Mouse (Mus musculus): ENCODE measurements around the gene Slc39a2.
"Not testable (repeated sequence)": the region's sequence is repeated elsewhere in the genome, so short reads cannot be mapped to it uniquely, and the experiment has no call there.

Gene Slc39a2

DNA sequence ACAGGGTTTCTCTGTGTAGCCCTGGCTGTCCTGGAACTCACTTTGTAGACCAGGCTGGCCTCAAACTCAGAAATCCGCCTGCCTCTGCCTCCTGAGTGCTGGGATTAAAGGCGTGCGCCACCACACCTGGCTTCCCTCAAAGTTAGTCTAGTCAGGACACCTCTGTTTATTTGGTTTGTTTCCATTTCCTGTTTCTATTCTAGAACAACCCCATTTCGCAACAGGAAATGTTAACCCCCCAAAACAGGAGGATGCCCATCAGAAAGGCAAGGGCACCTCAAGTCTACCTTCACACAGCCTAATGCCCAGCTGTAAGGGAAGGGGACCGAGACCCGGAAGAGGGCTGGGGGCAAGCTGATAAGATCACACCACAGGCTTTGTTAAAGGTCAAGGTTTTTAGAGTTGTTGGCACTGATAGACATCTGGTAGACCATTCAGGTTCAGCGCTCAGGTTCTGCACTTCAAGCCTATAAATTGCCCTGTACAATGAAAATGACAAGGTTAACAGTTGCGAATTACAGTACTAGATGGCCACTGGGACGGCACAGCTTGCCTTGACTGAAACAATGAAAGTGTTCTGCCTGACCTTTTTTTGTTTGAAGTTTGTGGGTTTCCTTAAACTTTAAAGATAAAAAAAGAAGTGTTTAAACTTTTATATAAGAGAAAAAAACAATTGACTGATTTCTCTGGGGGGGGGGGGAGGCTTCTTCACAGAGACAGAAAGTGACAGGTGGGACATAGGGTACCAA, at the start of gene Slc39a2:
Gene Slc39a2, plus strand, starts transcription at position 699 of the 749 bp plus-strand sequence.
- DNase-seq, result no peak

- DNase-seq, result no peak
These were observed 48.8 kb upstream of the Slc39a2 start for GRCm38 (mm10) chr14:51843882-51844281.

GRCm38 (mm10) chr14:51846566-51846965, 46.1 kb upstream of the Slc39a2 start:
- no peak for DNase-seq

DNA sequence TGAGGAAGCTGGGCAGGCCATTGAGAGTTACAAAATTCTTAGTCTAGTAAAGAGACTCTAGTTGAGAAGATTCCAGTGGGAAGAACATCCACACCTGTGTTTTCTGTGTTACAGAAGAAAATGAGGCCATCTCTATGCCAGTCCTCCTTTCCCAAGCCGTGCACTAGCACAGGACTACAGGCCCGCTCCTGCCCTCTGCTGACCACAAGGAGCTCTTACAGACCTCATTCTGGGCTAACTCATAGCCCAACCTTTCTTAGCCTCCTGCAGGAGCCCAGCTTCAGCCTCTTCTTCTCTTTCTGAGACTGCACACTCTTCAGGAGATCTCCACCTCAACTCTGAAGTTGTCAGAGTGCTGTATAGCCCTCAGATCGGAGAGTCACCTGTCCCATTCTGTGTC, 41.7 kb upstream of the Slc39a2 start:
- not testable (repeated sequence) for DNase-seq

GRCm38 (mm10) chr14:51853399-51853798, 39.3 kb upstream of the Slc39a2 start, which contains the start of gene Ear6:
TSS of gene Ear6 (plus strand) at chr14:51853699.
- DNase-seq, result no peak

GRCm38 (mm10) chr14:51855280-51855679, 37.4 kb upstream of the Slc39a2 start:
- not testable (repeated sequence) for DNase-seq

GRCm38 (mm10) chr14:51863603-51864002, 29.1 kb upstream of the Slc39a2 start:
- DNase-seq, result not testable (repeated sequence)

DNA sequence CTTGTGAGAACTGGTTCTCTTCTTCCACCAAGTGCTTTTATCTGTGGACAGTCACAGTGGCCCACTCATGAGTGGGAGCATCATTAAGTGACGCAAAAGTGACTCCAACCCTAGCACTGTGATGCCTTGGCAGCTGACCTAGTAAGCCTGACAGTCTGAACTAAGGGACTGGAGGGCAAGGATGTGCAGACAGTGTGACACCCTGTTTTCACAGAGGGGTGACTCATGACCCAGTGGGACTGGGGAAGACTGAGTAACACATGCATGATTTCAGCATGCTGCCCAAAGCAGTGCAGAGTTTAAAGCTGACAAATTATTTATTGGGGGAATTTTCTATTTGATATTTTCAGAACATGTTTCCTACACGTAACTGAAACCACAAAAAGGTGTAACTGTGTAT, 21.9 kb upstream of the Slc39a2 start:
- no peak for DNase-seq

DNA sequence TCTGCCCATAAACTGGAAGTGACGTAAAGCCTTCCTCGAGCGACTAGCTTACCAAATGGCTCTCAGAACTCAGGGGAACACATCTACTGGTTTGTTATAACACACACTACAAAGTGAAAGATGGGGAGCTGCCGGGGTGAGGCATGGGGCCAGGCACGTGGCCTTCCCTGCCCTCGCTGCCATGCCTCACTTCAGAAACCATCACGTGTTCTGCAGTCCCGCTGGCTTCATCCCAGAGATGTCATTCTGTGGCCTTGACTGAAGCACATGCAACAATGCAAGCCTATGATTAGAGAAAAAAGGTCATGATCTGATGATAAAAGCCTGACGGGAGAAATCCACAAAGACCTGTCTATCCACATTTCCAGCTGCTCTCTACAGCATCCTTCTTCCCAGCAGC, 20.9 kb upstream of the Slc39a2 start:
- no peak for DNase-seq

DNA sequence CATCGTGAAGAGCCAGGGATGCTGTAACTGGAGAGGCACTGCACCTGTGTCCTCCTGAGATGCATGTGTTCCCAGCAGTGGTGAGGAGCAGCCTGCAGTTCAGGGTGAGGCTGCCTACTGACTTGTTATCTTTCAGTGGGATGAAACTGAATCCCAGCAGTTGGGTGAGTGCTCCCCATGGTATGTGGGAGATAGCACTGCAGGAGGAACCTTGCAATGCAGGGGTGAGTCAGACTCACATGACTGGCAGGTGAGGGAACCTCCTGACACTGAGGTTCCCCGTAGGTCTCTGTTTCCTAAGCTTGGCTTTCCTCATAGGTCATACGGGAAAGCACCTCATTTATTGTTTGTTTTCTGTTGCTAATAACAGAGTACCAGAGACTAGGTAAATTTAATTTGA, 15.2 kb upstream of the Slc39a2 start:
- DNase-seq, result no peak

DNA sequence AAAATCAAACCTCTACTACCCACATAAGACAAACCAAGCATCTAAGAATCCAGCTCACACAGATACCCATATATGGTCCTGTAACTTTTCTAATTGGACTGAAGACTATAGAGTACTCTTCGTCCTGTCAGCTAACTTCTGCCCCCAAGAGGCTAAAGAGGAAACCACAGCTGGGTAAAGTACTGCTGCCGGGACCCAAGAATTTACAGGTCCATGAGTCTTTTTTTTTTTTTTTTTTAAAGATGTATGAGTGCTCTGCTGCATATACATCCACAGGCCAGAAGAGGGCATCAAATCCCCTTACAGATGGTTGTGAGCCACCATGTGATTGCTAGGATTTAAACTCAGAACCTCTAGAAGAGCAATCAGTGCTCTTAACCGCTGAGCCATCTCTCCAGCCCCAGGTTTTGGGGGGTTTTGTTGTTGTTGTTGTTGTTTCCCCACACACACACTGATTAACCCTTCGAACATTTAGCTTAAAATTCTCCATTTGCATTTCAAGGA, 9.1 kb upstream of the Slc39a2 start:
- peak; percentile 76 to 77 for DNase-seq

GRCm38 (mm10) chr14:51884031-51884544, 8.6 kb upstream of the Slc39a2 start:
- DNase-seq, result no peak

DNA sequence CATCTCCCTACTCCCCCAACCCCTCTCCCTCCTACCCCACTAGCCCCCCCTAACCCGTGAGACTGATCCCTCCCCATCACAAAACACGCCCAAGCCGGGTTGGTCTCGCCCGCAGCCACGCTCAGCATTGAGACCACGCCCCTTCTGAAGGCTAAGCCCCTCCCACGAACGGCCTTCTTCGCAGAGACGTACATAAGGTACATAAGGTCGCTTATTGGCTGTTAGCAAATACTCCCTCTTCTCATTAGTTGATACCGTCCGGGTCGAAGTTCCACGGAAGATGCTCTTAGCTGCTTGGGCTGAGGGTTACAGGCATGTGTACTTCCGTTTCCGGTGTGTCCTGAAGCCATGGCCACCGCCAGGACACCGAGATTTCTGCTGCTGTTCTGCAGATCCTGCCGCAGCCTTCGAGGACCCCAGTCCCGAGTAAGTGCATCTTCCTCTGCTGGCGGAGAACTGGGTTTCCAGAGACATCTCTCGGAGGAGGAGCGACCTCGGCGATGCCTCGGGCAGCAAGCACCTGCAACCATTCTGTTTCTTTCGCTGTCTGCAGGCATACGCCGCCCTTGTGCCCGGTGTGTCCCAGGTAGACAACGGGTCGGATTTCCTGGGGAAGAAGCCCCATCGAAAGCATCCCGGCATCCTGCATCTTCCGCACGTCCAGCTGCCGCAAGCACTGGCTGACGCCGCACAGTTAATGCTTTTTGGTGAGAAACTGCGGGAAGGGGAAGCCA, 7.9 kb upstream of the Slc39a2 start, which contains the start of gene Mettl17:
Gene Mettl17, plus strand, starts transcription at position 245 of the 734 bp plus-strand sequence.
- DNase-seq, result peak; percentile 93 to 95

GRCm38 (mm10) chr14:51886051-51886450, 6.6 kb upstream of the Slc39a2 start:
- DNase-seq, result no peak

GRCm38 (mm10) chr14:51889833-51890232, 2.9 kb upstream of the Slc39a2 start:
- no peak for DNase-seq

DNA sequence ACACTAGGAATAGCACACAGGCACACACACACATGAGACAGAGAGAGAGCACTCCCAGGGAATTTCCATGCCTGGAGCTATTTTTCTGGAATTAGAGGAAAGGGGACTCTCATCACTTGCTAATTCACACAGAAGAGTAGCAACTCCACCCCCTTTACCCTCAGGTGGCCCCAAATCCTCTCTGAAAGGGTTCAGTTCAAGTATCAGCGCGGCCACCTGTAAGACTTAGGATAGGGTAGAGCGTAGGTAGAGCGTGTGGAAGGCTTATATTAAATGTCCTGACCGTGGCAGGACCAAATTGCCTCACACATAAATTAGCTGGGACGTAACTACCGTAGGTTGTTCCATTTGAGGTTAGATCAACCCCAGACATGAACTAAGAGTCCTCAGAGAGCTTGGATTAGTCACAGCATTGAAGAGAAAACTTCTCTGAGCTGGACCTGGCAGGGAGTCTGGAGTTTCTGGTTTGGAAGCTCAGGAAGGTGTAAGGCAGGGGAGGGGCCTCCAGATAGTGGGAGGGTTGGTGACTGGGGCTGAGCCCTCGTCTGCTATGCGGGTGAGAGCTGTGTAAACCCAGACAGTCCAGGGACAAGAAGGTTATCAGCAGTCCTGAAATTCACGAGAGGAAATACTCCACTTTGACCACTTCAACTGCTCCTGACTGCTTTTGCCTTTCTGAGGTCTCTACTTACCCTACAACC, 555 bp downstream of the Slc39a2 start:
- no peak for DNase-seq

DNA sequence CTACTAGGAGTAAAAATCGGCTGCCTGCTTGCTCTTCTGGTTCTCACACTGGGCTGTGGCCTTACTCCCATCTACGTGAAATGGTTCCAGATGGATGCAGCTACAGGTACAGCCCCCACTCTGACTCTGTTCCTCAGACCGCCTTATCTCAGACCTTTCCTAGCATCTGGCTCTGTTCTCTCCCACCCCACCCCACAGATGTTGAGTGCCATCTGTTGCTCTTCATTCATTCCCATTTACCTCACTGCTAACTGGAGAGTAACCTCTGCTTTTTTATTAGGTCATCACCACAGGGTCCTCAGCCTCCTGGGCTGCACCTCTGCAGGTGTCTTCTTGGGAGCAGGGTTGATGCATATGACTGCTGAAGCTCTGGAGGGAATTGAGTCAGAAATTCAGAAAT, 1.1 kb downstream of the Slc39a2 start:
- DNase-seq, result no peak

DNA sequence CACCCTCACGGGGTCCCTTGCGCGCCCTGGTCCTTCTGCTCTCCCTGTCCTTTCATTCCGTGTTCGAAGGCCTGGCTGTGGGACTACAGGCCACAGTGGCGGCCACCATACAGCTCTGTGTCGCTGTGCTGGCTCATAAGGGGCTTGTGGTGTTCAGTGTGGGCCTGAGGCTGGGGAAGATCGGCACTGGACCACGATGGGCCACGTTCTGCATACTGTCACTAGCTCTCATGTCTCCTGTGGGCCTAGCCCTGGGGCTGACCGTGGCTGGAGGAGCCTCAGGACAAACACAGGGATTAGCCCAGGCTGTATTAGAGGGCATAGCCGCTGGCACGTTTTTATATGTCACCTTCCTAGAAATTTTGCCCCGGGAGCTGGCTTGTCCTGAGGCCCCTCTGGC, 2.4 kb downstream of the Slc39a2 start:
- DNase-seq, result no peak

DNA sequence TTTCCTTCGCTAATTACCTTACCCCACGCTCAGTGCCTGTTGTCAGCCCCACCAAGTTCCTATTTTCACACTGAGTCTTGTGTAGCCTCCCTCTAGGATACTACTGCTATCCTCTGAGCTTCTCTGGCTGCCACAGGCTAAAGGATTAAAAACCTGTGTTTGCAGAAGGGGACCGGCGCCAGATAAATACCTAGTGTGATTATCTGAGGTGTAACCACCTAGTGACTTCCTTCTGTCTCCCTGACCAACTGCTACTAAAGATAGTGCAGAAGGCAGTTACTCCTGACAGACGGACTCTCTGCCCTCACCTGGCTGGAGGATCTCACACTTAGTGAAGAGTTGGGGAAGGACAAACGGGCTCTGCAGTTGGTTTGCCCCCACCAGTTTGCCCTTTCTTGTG, 3.3 kb downstream of the Slc39a2 start:
- no peak for DNase-seq

DNA sequence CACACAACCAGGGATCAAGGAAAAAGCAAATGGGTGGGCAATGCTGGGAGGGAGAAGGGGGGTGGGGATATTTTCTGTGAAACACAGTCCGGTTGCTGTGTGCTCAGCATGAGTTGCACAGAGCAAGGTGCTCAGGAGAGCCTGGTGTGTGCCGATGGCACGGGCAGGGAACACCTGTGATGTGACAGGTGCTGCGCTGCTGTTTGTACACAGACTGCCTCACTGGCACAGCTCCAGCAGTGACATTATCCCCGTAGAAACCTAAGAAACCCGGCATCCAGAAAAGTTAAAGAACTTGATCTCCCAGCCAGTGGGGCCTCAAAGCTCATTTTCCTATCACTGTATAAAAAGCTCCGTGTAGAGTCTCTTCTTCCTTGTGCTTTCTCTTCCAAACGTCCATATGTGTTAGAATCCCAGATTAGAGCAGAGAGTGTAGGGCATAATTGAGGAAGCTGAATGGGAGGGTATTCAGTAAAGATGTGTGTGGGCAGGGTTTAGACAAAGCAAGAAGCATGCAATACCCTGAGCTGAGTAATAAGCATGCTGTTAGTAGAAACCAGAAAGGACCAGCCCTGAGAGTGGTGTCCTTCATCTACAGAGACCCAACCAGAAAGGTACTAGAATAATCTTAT, 4.0 kb downstream of the Slc39a2 start:
- DNase-seq, result no peak

DNA sequence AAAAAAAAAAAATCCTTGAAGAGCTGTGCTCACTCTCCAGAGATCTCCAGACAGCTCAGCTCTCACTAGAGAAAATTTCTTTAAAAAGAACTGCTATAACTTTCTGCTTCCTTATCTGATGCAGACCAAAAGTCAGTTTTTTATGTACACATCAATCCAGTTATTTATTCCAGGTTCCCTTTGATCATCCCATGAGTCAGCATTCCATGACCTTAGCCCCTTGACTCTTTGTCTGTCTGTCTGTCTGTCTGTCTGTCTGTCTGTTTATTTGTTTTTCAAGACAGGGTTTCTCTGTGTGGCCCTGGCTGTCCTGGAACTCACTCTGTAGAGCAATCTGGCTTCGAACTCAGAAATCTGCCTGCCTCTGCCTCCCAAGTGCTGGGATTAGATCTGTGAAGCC, 6.7 kb downstream of the Slc39a2 start:
- no peak for DNase-seq

All from thymus, postnatal 36 days (tissue).